Mouse (Mus musculus) heart, adult 18-20 months (tissue): ENCODE results near the gene Cox10. TPM values are rescaled to one million over a fixed set of nuclear protein-coding genes. Genes with fewer than 3 reads are reported as not detected.

Experiments used
- DNase-seq, 2 experiments: peaks; one replicate each; pipeline ENCODE4 v3.0.0; 2021 to 2022; ENCODE audit warnings: mixed read lengths in 1 of 2
- total RNA-seq, 2 experiments: library from RNA; stranded (reverse); gene quantifications; 2 replicates each; pipeline ENCODE4 v1.2.3; 2021

Gene Cox10
- total RNA-seq, 2 experiments from 2014 or later: 70.1 to 74.3 TPM

GRCm38 (mm10) chr11:63953887-63954286, 125.4 kb downstream of the Cox10 start:
- DNase-seq: no peak

GRCm38 (mm10) chr11:63952743-63953191, 126.5 kb downstream of the Cox10 start:
- DNase-seq: no peak

GRCm38 (mm10) chr11:63951831-63952631, 127.2 kb downstream of the Cox10 start:
- DNase-seq: peak; percentile 68 to 76

- no peak for DNase-seq
Measured at GRCm38 (mm10) chr11:63948371-63948770, 130.9 kb downstream of the Cox10 start.

GRCm38 (mm10) chr11:63947024-63947423, 132.2 kb downstream of the Cox10 start:
- peak; percentile 42 to 49 for DNase-seq

GRCm38 (mm10) chr11:63943947-63944346, 135.3 kb downstream of the Cox10 start:
- no peak for DNase-seq

GRCm38 (mm10) chr11:63943268-63943890, 135.9 kb downstream of the Cox10 start:
- no peak for DNase-seq

- DNase-seq: no peak
Measured at GRCm38 (mm10) chr11:63942177-63942576, 137.1 kb downstream of the Cox10 start.

GRCm38 (mm10) chr11:63936641-63937040, 142.6 kb downstream of the Cox10 start:
- no peak for DNase-seq

GRCm38 (mm10) chr11:63926901-63927300, 152.4 kb downstream of the Cox10 start:
- DNase-seq: no peak

GRCm38 (mm10) chr11:63925161-63925582, 154.1 kb downstream of the Cox10 start:
- peak; percentile 87 for DNase-seq

- no peak for DNase-seq
Measured at GRCm38 (mm10) chr11:63924286-63924930, 154.9 kb downstream of the Cox10 start.

- DNase-seq: peak in 1 of 2 experiments; percentile 46
Measured at GRCm38 (mm10) chr11:63923386-63923785, 155.9 kb downstream of the Cox10 start.

- peak; percentile 94 to 97 for DNase-seq
Measured at GRCm38 (mm10) chr11:63922091-63922621, 157.1 kb downstream of the Cox10 start, which contains the start of gene Hs3st3b1. Gene Hs3st3b1, minus strand, starts transcription at chr11:63922290.

GRCm38 (mm10) chr11:63921044-63921951, 158.0 kb downstream of the Cox10 start:
- DNase-seq: peak in 1 of 2 experiments; percentile 47

GRCm38 (mm10) chr11:63920531-63920930, 158.7 kb downstream of the Cox10 start:
- peak; percentile 78 to 81 for DNase-seq

GRCm38 (mm10) chr11:63919211-63920098, 159.8 kb downstream of the Cox10 start:
- DNase-seq: no peak

- no peak for DNase-seq
Measured at GRCm38 (mm10) chr11:63918321-63919105, 160.8 kb downstream of the Cox10 start.

GRCm38 (mm10) chr11:63917561-63917960, 161.7 kb downstream of the Cox10 start:
- DNase-seq: no peak
